Mouse (Mus musculus) embryonic fibroblast, embryonic 13.5 days (primary cell): ENCODE data around the gene Rps6kb1. TPM values are rescaled to one million over a fixed set of nuclear protein-coding genes. Genes with fewer than 3 reads are reported as not detected.
A peak's percentile ranks its signal among the peaks of the same experiment; 100 is the strongest.

Experiments used
- H3K27ac ChIP-seq: 2 replicates; pipeline ENCODE4 v1.5.1; 2012; ENCODE audit warnings: low read length, control low read depth, inconsistent platforms; ENCODE audit not compliant: insufficient read depth
- H3K4me1 ChIP-seq: 2 replicates; pipeline ENCODE4 v1.6.1; 2011; ENCODE audit warnings: low read length; ENCODE audit not compliant: control insufficient read depth, insufficient read depth
- H3K4me3 ChIP-seq: 2 replicates; pipeline ENCODE4 v1.5.1; 2011; ENCODE audit warnings: mild to moderate bottlenecking, control low read depth, low read length; ENCODE audit not compliant: insufficient read depth
- CTCF ChIP-seq: IDR thresholded peaks from 2 replicates; pipeline ENCODE4 v1.5.1; 2011; ENCODE audit warnings: mild to moderate bottlenecking, control low read depth, low read length, moderate library complexity, borderline replicate concordance; ENCODE audit not compliant: insufficient read depth
- POLR2A ChIP-seq: IDR thresholded peaks from 2 replicates; pipeline ENCODE4 v1.6.1; 2011; ENCODE audit warnings: low read depth, mild to moderate bottlenecking, control low read depth, low read length, moderate library complexity
- polyA plus RNA-seq: library from polyadenylated mRNA; stranded (reverse); fragments of >200 nt; gene quantifications from 2 replicates; pipeline ENCODE4 v1.2.4, GENCODE M21; 2011; ENCODE audit warnings: low read depth; ENCODE audit not compliant: missing spikeins, insufficient read length

The Rps6kb1 gene
- polyA plus RNA-seq, 1 experiment, result 70.3 TPM

- TF ChIP-seq CTCF (no peak), POLR2A (peak; percentile 99)
- peak overlapping the region; percentile 100 for H3K27ac ChIP-seq
- H3K4me1 ChIP-seq, result peaks cover 22% of the 10 kb centered on the region
- peak overlapping the region; percentile 94; the same call in 1 of the 2 replicates for H3K4me3 ChIP-seq
Observed at GRCm38 (mm10) chr11:86586868-86587792, 42.5 kb upstream of the Rps6kb1 start.

- peak overlapping the region; percentile 94 for H3K4me3 ChIP-seq
- peaks cover 16% of the 10 kb centered on the region for H3K4me1 ChIP-seq
- TF ChIP-seq POLR2A, result peak; percentile 70
- TF ChIP-seq CTCF, result no peak
- H3K27ac ChIP-seq, result peak overlapping the region; percentile 100
Observed at GRCm38 (mm10) chr11:86586177-86586867, 41.7 kb upstream of the Rps6kb1 start.

GRCm38 (mm10) chr11:86585598-86585984 is 41.0 kb upstream of the Rps6kb1 start:
- H3K27ac ChIP-seq, result peak overlapping the region; percentile 100
- TF ChIP-seq CTCF (no peak), POLR2A (peak; percentile 84)
- peak overlapping the region; percentile 95 for H3K4me3 ChIP-seq
- peaks cover 11% of the 10 kb centered on the region for H3K4me1 ChIP-seq

- peaks cover 9% of the 10 kb centered on the region for H3K4me1 ChIP-seq
- peak overlapping the region; percentile 100 for H3K27ac ChIP-seq
- peak; percentile 80 for TF ChIP-seq POLR2A
- no peak for TF ChIP-seq CTCF
- peak overlapping the region; percentile 95 for H3K4me3 ChIP-seq
Observed at GRCm38 (mm10) chr11:86584898-86585597, 40.4 kb upstream of the Rps6kb1 start.

- peak overlapping the region; percentile 100 for H3K27ac ChIP-seq
Observed at GRCm38 (mm10) chr11:86583990-86584897, 39.6 kb upstream of the Rps6kb1 start.

GRCm38 (mm10) chr11:86583313-86583825 is 38.8 kb upstream of the Rps6kb1 start:
- H3K27ac ChIP-seq, result peak overlapping the region; percentile 100
- H3K4me1 ChIP-seq, result peaks cover 13% of the 10 kb centered on the region
- peak overlapping the region; percentile 95 for H3K4me3 ChIP-seq

More at GRCm38 (mm10) chr11:86583990-86584897, 39.6 kb upstream of the Rps6kb1 start:
- TF ChIP-seq POLR2A (peak; percentile 88), CTCF (no peak)
- H3K4me3 ChIP-seq, result peak overlapping the region; percentile 95
- peaks cover 8% of the 10 kb centered on the region for H3K4me1 ChIP-seq

GRCm38 (mm10) chr11:86582543-86583260 is 38.1 kb upstream of the Rps6kb1 start:
- TF ChIP-seq CTCF (no peak), POLR2A (peak; percentile 70)
- Histone ChIP-seq H3K4me1 (peaks cover 7% of the 10 kb centered on the region; the same call in 1 of the 2 replicates), H3K4me3 (peak overlapping the region; percentile 42), H3K27ac (peak overlapping the region; percentile 100)

More at GRCm38 (mm10) chr11:86583313-86583825, 38.8 kb upstream of the Rps6kb1 start:
- TF ChIP-seq CTCF, result no peak
- TF ChIP-seq POLR2A, result peak; percentile 88

GRCm38 (mm10) chr11:86581943-86582542 is 37.4 kb upstream of the Rps6kb1 start:
- Histone ChIP-seq H3K27ac (peak overlapping the region; percentile 100), H3K4me3 (peak overlapping the region; percentile 42; the same call in 1 of the 2 replicates), H3K4me1 (peaks cover 4% of the 10 kb centered on the region; the same call in 1 of the 2 replicates)
- TF ChIP-seq CTCF (no peak), POLR2A (peak; percentile 87; the same call in 1 of the 2 replicates)
